Mouse (Mus musculus): Measurements from ENCODE around the gene Slc35e3.
"Not testable (repeated sequence)": the region's sequence is repeated elsewhere in the genome, so short reads cannot be mapped to it uniquely, and the experiment has no call there.

Slc35e3 gene

GRCm38 (mm10) chr10:117763588-117764190 is 17.5 kb upstream of the Slc35e3 start:
- intact Hi-C loops (cut with DNase I): no loop called here

- intact Hi-C loops (cut with DNase I): no loop called here
Observed at GRCm38 (mm10) chr10:117762966-117763365, 16.8 kb upstream of the Slc35e3 start.

- intact Hi-C loops (cut with DNase I): no loop called here
Observed at GRCm38 (mm10) chr10:117762281-117762830, 16.2 kb upstream of the Slc35e3 start.

- intact Hi-C loops (cut with DNase I): no loop called here
Observed at GRCm38 (mm10) chr10:117761551-117761950, 15.4 kb upstream of the Slc35e3 start.

- intact Hi-C loops (cut with DNase I): no loop called here
Observed at GRCm38 (mm10) chr10:117760831-117761335, 14.7 kb upstream of the Slc35e3 start.

GRCm38 (mm10) chr10:117759844-117760630 is 13.9 kb upstream of the Slc35e3 start:
- intact Hi-C loops (cut with DNase I): no loop called here

- intact Hi-C loops (cut with DNase I): no loop called here
Observed at GRCm38 (mm10) chr10:117758749-117759727, 12.9 kb upstream of the Slc35e3 start.

GRCm38 (mm10) chr10:117758344-117758743 is 12.2 kb upstream of the Slc35e3 start:
- intact Hi-C loops (cut with DNase I): not testable (repeated sequence)

- intact Hi-C loops (cut with DNase I): no loop called here
Observed at GRCm38 (mm10) chr10:117757796-117758342, 11.7 kb upstream of the Slc35e3 start.

GRCm38 (mm10) chr10:117757259-117757658 is 11.1 kb upstream of the Slc35e3 start:
- intact Hi-C loops (cut with DNase I): no loop called here

GRCm38 (mm10) chr10:117756784-117757183 is 10.6 kb upstream of the Slc35e3 start:
- intact Hi-C loops (cut with DNase I): no loop called here

GRCm38 (mm10) chr10:117755799-117756467 is 9.8 kb upstream of the Slc35e3 start:
- intact Hi-C loops (cut with DNase I): no loop called here

GRCm38 (mm10) chr10:117755086-117755798 is 9.1 kb upstream of the Slc35e3 start:
- intact Hi-C loops (cut with DNase I): no loop called here

GRCm38 (mm10) chr10:117754609-117754940 is 8.4 kb upstream of the Slc35e3 start:
- intact Hi-C loops (cut with DNase I): no loop called here

GRCm38 (mm10) chr10:117753711-117754608 is 7.8 kb upstream of the Slc35e3 start:
- intact Hi-C loops (cut with DNase I): no loop called here

- intact Hi-C loops (cut with DNase I): no loop called here
Observed at GRCm38 (mm10) chr10:117752851-117753647, 6.9 kb upstream of the Slc35e3 start.

- intact Hi-C loops (cut with DNase I): no loop called here
Observed at GRCm38 (mm10) chr10:117752304-117752821, 6.2 kb upstream of the Slc35e3 start.

- intact Hi-C loops (cut with DNase I): no loop called here
Observed at GRCm38 (mm10) chr10:117751744-117752143, 5.6 kb upstream of the Slc35e3 start.
